Mouse (Mus musculus) testis, adult 2 months (tissue): ENCODE data around the gene Upk3bl.

Experiments used
- CTCF ChIP-seq: fragments of 200-500 bp; IDR thresholded peaks from 2 replicates; pipeline ENCODE4 v1.5.1; 2012; ENCODE audit warnings: low read depth, mild to moderate bottlenecking, inconsistent platforms, low read length, moderate library complexity; ENCODE audit not compliant: control insufficient read depth, insufficient read depth, insufficient replicate concordance
- POLR2A ChIP-seq: fragments of 200-500 bp; IDR thresholded peaks from 2 replicates; pipeline ENCODE4 v1.6.1; 2012; ENCODE audit warnings: low read depth, mild to moderate bottlenecking, inconsistent platforms, low read length, moderate library complexity; ENCODE audit not compliant: control insufficient read depth

GRCm38 (mm10) chr5:136004537-136004936 is 49.8 kb upstream of the Upk3bl start:
- no peak for TF ChIP-seq CTCF
- TF ChIP-seq POLR2A, result no peak
